Mouse (Mus musculus) kidney, adult 9 months (tissue): Measurements from ENCODE around the gene Kdm5b.

Experiments
- DNase-seq: peaks from one replicate; pipeline ENCODE4 v3.0.0; 2022

Gene Kdm5b

DNA sequence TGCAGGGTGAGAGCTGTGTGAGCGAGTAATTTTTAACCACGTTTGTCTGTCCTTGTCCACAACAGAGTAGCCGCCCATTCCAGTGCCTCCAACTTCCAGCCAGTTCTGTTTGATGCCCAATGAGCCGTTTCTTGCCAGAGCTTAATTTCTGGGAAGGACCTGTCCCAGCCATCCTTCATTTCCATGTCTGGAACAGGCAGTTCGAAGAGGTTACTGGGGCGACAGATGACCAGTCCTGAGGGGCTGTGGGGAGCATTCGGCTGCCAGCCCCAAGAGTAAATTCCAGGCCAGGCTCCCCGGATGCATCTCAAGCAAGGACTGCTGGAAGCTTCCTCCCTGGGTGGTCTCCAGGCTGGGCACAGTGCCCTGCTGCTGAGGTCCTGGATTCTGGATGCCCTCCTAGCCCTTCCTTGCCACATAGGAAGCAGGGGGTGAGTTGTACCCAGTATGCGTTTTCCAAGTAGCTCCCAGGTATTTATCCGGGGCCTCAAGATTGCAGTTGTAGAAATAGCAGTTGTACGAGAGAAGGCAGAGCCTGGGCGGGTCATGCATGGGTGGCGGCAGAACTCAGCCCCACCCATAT is 91.4 kb downstream of the Kdm5b start:
- peak; percentile 41 for DNase-seq

DNA sequence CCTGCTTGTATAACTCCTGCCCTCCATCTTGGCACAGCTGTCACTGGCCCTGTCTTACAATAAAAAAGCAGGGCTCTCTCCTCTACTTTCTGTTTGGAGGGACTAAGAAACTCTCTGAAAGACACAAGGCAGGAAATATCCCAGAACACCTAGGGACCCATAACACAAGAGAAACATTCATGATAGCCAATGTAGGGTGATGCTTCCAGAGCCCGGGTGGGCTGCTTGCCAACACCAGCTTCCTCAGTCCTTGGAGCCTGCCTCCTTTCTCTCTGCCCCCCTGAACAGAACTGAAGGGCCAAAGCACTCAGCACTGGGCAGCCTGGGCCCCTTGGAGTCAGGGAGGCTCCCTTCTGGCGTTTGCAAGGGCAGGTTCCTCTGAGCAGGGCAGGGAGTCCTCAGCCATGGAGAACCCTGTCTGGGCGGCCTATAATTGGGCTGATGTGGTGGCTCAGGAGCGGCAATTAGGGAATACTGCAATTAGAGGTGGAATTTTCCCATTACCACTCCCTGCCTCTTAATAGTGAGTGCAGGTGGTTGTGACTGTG is 92.0 kb downstream of the Kdm5b start:
- peak; percentile 52 for DNase-seq

DNA sequence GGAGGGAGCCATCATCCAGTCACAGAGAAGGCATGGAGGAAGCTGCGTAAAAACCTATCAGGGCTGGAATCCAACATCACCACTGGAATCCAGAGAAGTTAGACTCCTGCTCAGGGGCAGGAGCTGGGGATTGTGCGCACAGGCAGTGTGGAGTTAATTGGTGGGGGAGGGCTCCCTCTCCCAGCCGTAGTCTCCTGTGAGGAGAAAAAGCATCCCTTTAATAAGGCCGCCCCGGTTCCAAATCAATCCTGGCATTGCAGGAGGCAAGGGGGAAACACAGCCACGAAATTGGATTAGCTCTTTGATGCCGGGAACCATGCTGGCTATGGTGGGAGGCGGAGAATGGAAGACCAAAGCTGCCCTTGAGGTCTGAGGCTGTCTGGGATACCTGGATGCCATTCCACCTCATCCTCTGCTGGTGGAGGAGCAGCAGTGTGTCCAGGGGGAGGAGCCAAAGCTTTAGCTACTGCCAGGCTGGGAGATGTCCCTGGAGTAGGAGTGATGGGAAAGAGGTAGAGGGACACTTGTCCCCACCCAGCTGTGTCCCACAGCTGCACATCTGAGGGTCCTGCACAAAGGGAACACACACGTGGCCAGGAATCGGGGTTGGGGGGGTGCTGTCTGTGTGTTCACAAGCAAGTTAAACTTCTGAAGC is 93.8 kb downstream of the Kdm5b start:
- DNase-seq, result no peak

DNA sequence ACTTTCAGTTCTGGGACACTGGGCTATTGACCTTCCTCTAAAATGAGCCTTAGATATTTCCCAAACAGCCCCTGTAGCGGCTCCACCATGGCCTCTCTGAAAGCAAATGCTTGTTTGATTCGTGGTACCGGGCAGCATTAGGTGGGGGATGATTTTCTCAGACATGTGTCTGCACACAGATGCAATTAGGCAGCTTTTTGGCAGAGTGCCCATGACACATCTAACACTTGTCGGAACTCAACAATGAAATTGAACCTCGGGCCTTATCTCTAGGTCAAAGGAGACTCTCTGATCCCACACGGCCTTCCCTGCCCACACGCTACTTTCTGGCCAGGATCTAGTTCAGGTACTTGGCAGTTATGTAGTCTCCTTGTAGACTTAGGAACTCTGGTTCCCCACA is 98.9 kb downstream of the Kdm5b start:
- no peak for DNase-seq

DNA sequence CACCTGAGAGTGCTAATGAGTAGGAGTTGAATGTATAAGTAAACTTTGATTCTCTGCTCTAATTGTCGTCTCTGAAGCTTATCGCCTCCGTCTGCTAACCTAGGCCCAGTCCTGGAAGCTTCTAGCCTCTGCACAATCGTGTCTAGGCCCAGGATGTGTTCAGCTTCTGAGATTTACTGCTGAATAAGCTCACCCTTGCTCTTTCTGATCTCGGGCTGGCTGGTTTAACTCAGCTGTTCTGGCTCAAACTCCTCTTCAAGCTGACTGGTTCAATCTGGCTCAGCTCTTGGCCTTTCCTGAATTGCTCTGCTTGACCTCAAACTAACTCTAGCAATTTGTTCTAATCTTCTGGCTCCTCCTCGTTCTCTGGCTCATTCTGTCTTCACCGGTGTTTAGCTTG is 100.2 kb downstream of the Kdm5b start:
- DNase-seq, result no peak

DNA sequence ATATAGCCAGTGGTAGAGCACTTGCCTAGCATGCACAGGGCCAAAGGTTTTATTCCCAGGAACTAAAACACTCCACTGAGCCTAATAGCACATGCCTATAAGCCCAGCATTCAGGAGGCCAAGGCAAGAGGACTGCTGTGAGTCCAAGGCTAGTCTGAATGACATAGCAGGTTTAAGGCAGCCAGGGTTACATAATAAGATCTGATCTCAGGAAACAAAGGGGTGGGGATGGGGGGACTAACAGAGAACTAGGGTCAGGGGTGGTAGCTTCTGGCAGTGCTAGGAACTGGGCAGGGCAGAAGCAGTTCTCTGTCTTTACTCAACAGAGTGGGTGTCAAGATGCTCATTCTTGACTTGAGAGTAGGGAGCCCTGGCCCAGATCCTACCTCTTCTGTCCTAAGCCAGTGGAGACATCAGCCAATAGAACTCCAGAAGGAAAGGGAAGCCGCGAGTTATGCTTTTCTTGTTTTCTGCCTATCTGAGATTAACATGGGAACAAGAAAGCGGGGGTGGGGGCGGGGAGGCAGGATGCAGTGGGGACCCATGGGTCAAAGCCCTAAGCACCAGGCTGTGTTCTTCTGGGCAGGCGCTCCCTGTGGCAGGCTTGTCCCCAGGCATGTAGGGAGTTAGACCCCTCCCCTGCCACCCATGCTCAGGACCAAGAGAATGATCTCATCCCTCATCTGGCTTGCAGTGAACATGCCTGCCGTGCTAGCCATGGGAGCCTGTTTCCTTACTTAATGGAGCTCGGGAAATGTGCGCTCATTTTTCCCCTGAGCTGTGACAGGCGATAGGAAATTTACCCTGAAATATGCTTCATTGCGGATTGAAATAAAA is 111.5 kb downstream of the Kdm5b start:
- no peak for DNase-seq

DNA sequence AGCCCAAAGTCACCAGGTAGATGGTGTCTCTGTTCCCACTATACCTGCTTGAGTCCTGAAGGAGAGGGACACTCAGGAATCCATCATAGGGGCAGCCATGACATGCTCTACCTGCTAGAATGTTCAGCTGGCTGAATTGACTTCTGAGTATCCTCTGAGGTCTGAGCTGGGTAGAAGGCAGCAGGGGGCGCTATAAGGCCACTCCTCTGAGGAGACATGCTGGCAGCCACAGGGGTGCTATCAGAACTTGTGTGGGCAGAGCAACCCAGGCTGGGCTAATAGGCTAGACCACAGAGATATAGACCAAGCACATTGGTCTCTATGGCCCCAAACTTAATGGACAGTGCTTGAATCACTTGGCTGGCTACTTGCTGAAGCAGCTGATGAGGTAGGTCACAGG is 114.3 kb downstream of the Kdm5b start:
- DNase-seq, result no peak

DNA sequence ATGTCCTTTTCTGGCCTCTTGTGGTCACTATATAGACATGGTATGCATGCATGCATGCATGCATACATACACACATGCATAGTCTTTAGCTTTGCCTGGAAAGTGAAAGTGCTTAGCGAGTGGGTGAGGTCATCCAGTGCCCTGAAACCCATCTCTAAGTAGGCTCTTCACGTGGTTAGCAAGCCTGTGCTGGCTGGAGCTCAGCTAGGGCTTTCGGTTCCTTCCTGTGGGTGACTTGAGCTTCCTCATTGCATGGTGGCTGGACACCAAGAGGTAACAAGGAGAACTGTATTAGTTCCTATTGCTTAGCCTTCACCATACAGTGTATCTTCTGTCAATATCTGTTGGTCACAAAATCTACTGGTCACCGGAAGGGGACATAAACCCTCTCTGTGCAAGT is 119.5 kb downstream of the Kdm5b start:
- no peak for DNase-seq

DNA sequence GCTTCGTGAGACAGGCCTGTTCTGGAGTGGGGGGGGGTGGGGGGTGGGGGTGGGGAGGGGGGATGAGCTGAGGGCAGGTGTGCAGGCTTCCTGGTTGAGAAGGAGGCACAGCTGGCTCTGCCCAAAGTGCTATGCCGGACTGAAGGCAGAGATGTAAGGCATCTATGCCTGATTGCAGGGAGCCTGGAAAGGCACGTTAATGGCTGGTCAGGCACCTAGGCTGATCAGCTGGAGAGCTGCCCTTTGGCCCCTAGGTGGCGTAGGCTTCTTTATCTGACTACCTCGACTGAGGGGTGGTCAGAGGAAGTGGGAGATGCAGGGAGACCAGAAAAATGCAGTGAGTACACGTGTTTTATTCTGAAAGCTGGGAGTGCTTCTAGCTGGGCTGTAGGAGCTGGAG is 120.6 kb downstream of the Kdm5b start:
- DNase-seq, result no peak

DNA sequence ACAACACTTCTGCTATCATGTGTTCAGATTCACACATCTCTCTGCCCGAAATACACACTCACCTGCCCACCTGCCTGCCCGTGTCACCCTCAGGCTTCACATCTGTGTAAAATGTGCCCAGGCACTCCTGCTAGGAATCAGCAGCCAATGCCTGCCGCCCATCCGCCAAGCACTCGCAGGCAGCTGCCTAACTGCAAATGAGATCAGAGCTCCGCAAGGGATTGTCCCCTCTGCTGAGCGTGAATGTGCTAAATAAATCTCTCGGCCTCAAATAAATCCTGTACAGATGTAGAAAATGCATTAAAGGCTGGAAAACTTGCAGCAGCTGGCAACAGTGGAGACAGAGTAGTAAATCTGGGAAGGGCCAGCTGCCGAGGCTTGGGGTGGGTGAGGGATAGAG is 122.5 kb downstream of the Kdm5b start:
- DNase-seq, result no peak
